In genomic region chr5:16293223-16293622, GRCm38 (mm10) we compare ENCODE assay signal across 9 mouse cellular contexts.
A peak's percentile ranks its signal among the peaks of the same experiment; 100 is the strongest.
DNase-seq lines count a peak whose midpoint lies in the region; ATAC-seq and TF ChIP-seq lines count a peak whose summit lies in the region.
"Had no signal": no experiment of that assay in that cellular context is flagged by ENCODE, and none has a peak within 500 bp of the region (broad histone marks: within the 10 kb centered on the region; RNA-seq: fewer than 3 reads in every experiment).

No protein-coding gene starts in this region.

- intact Hi-C loops in left cerebral cortex, postnatal 4 days (cut with DNase I), result loop anchor here (5.0 kb wide), 2 partner anchors 356 to 456 kb away; no protein-coding TSS in a partner anchor

- peak; percentile 15; the same call in 1 of the 2 replicates for TF ChIP-seq CTCF in liver, adult 2 months (IDR thresholded peaks at IDR 0.05; ENCODE audit: low read depth, low read length)
- TF ChIP-seq CTCF in E14TG2a.4 (conservative IDR thresholded peaks at IDR 0.05; ENCODE audit: low read length), result peak; percentile 37

- no peak overlapping the region for H3K9ac ChIP-seq in forebrain, embryonic 13.5 days
- H3K9ac ChIP-seq in forebrain, embryonic 11.5 days (ENCODE audit: low read length), result no peak overlapping the region
- no peak overlapping the region for H3K9ac ChIP-seq in liver, adult 2 months (ENCODE audit: low read depth, low read length)
- H3K9ac ChIP-seq: stomach, embryonic 15.5 days had no signal

- TF ChIP-seq POLR2A in liver, adult 2 months (IDR thresholded peaks at IDR 0.05; ENCODE audit: extremely low read depth, insufficient read depth, low read length), result no peak

- H3K4me3 ChIP-seq in forebrain, embryonic 13.5 days, result no peak overlapping the region
- H3K4me3 ChIP-seq in forebrain, embryonic 11.5 days (ENCODE audit: low read depth, low read length), result no peak overlapping the region
- H3K4me3 ChIP-seq in liver, adult 2 months (ENCODE audit: insufficient read depth, low read depth, low read length), result no peak overlapping the region
- no peak overlapping the region for H3K4me3 ChIP-seq in E14TG2a.4 (replicated peaks; ENCODE audit: low read length)
- H3K4me3 ChIP-seq: stomach, embryonic 15.5 days had no signal

- H3K36me3 ChIP-seq in forebrain, embryonic 13.5 days (ENCODE audit: poor library complexity, severe bottlenecking), result no peaks in the 10 kb centered on the region
- H3K36me3 ChIP-seq in forebrain, embryonic 11.5 days (ENCODE audit: control insufficient read depth, insufficient read depth, low read length), result no peaks in the 10 kb centered on the region
- H3K36me3 ChIP-seq in liver, adult 2 months (ENCODE audit: control insufficient read depth, insufficient read depth, low read length), result no peaks in the 10 kb centered on the region
- H3K36me3 ChIP-seq in E14TG2a.4 (ENCODE audit: insufficient read depth, low read length), result no peaks in the 10 kb centered on the region
- H3K36me3 ChIP-seq: stomach, embryonic 15.5 days had no signal

- no peak overlapping the region for H3K27ac ChIP-seq in forebrain, embryonic 13.5 days
- H3K27ac ChIP-seq in forebrain, embryonic 11.5 days (ENCODE audit: low read depth, low read length), result no peak overlapping the region
- H3K27ac ChIP-seq in liver, adult 2 months (replicated peaks; ENCODE audit: insufficient read depth, low read depth, low read length), result no peak overlapping the region
- H3K27ac ChIP-seq: stomach, embryonic 15.5 days had no signal

- 8% methylated on average over 1 of the region's 1 CpGs for WGBS in forebrain, embryonic 13.5 days
- 5% methylated on average over 1 of the region's 1 CpGs for WGBS in forebrain, embryonic 11.5 days
- WGBS in liver, adult 2 months, result 7% methylated on average over 1 of the region's 1 CpGs

- H3K4me2 ChIP-seq in forebrain, embryonic 13.5 days, result no peak overlapping the region
- H3K4me2 ChIP-seq in forebrain, embryonic 11.5 days (ENCODE audit: low read depth, low read length, severe bottlenecking), result no peak overlapping the region
- H3K4me2 ChIP-seq: stomach, embryonic 15.5 days had no signal

- no peaks in the 10 kb centered on the region for H3K9me3 ChIP-seq in forebrain, embryonic 13.5 days (replicated peaks)
- no peaks in the 10 kb centered on the region for H3K9me3 ChIP-seq in forebrain, embryonic 11.5 days (ENCODE audit: control insufficient read depth, low read length)
- H3K9me3 ChIP-seq in E14TG2a.4 (ENCODE audit: low read length), result no peaks in the 10 kb centered on the region
- H3K9me3 ChIP-seq: stomach, embryonic 15.5 days had no signal

- ATAC-seq in forebrain, embryonic 13.5 days, result 0 out of 2 replicates have a peak, but pooled peaks have one; percentile 16
- no peak for ATAC-seq in forebrain, embryonic 11.5 days (replicated peaks; ENCODE audit: low FRiP score)

- no peaks in the 10 kb centered on the region for H3K79me2 ChIP-seq in liver, adult 2 months (ENCODE audit: control insufficient read depth, insufficient read depth, low read length)

- no peak for DNase-seq in forebrain, embryonic 11.5 days (ENCODE audit: low spot score)
- DNase-seq in liver, adult 2 months (ENCODE audit: extremely low read depth, low read depth, low spot score), result no peak
- DNase-seq in liver, result no peak
- DNase-seq in cerebellum, postnatal 25 days, result peak; percentile 23 to 64
- DNase-seq in left cerebral cortex, postnatal 4 days, result peak; percentile 15
- DNase-seq in spleen, postnatal 14 days (ENCODE audit: low spot score in 2 of 2), result no peak

- H3K27me3 ChIP-seq in forebrain, embryonic 13.5 days, result no peaks in the 10 kb centered on the region
- no peaks in the 10 kb centered on the region for H3K27me3 ChIP-seq in forebrain, embryonic 11.5 days (ENCODE audit: control insufficient read depth, insufficient read depth, low read length)
- no peaks in the 10 kb centered on the region for H3K27me3 ChIP-seq in liver, adult 2 months (ENCODE audit: control insufficient read depth, insufficient read depth, low read length)
- no peaks in the 10 kb centered on the region for H3K27me3 ChIP-seq in E14TG2a.4 (ENCODE audit: insufficient read depth, low read length)
- H3K27me3 ChIP-seq: stomach, embryonic 15.5 days had no signal

- H3K4me1 ChIP-seq in forebrain, embryonic 13.5 days, result peaks cover 12% of the 10 kb centered on the region
- 0 out of 2 replicates have a peak, but pooled peaks cover 3% of the 10 kb centered on the region for H3K4me1 ChIP-seq in forebrain, embryonic 11.5 days (replicated peaks; ENCODE audit: control insufficient read depth, insufficient read depth, low read length)
- no peaks in the 10 kb centered on the region for H3K4me1 ChIP-seq in liver, adult 2 months (ENCODE audit: control insufficient read depth, insufficient read depth, low read length)
- no peaks in the 10 kb centered on the region for H3K4me1 ChIP-seq in E14TG2a.4 (replicated peaks; ENCODE audit: low read depth, low read length)
- H3K4me1 ChIP-seq: stomach, embryonic 15.5 days had no signal

Comparison
In these comparisons a context has a peak if more than half of its experiments do, and no peak if none do; other contexts are left out.
1. DNase-seq: peak in cerebellum, postnatal 25 days (2 of 2) and left cerebral cortex, postnatal 4 days (single experiment); none in forebrain, embryonic 11.5 days (single experiment), liver, adult 2 months (single experiment), liver (single experiment) and spleen, postnatal 14 days (0 of 2).